Comparison of ENCODE assay signal across 1 mouse cellular context in genomic region chr11:116194619-116195018, GRCm38 (mm10).
TF ChIP-seq lines count a peak whose summit lies in the region.

No protein-coding gene starts in this region.

TF ChIP-seq in MEL, 35 proteins besides CTCF, POLR2A, EP300 and RAD21 (continued from another document):
- TF ChIP-seq USF2 (IDR thresholded peaks at IDR 0.05; ENCODE audit: borderline replicate concordance in 1 of 2, insufficient read depth in 1 of 2, low read depth in 1 of 2, low read length in 2 of 2) (no peak), MAZ (IDR thresholded peaks at IDR 0.05; ENCODE audit: low read depth, low read length) (no peak; the same call in 1 of the 2 replicates), NRF1 (IDR thresholded peaks at IDR 0.05; ENCODE audit: insufficient read depth, low read depth, low read length, poor library complexity, severe bottlenecking) (0 out of 2 replicates have a peak, but pooled peaks have one; percentile 8), BHLHE40 (IDR thresholded peaks at IDR 0.05; ENCODE audit: borderline replicate concordance, low read depth, low read length) (peak; percentile 70), GATA1 (IDR thresholded peaks at IDR 0.05; ENCODE audit: low read depth, low read length) (peak; percentile 72), MAX (IDR thresholded peaks at IDR 0.05; ENCODE audit: low read length) (no peak), USF1 (IDR thresholded peaks at IDR 0.05; ENCODE audit: low read depth, low read length) (no peak), MEF2A (IDR thresholded peaks at IDR 0.05; ENCODE audit: extremely low read depth, insufficient replicate concordance, low read depth, low read length, poor library complexity, severe bottlenecking) (no peak), MYC (IDR thresholded peaks at IDR 0.05; ENCODE audit: low read depth, low read length) (0 out of 2 replicates have a peak, but pooled peaks have one; percentile 1), TAL1 (IDR thresholded peaks at IDR 0.05; ENCODE audit: low read length) (peak; percentile 75), SMC3 (IDR thresholded peaks at IDR 0.05; ENCODE audit: low read depth, low read length) (peak; percentile 16; the same call in 1 of the 2 replicates), GABPA (IDR thresholded peaks at IDR 0.05; ENCODE audit: low read depth, low read length) (no peak), TCF12 (IDR thresholded peaks at IDR 0.05; ENCODE audit: low read depth, low read length) (peak; percentile 88), HCFC1 (IDR thresholded peaks at IDR 0.05; ENCODE audit: low read depth, low read length) (0 out of 2 replicates have a peak, but pooled peaks have one; percentile 11), RCOR1 (IDR thresholded peaks at IDR 0.05; ENCODE audit: low read depth, low read length) (peak; percentile 92), ETS1 (IDR thresholded peaks at IDR 0.05; ENCODE audit: low read depth, low read length) (peak; percentile 91), JUND (IDR thresholded peaks at IDR 0.05; ENCODE audit: low read depth, low read length) (peak; percentile 44; the same call in 1 of the 2 replicates), CHD2 (IDR thresholded peaks at IDR 0.05; ENCODE audit: low read length) (no peak), CHD1 (IDR thresholded peaks at IDR 0.05; ENCODE audit: low read depth, low read length) (no peak), ZNF384 (IDR thresholded peaks at IDR 0.05; ENCODE audit: low read depth, low read length) (peak; percentile 36; the same call in 1 of the 2 replicates), MAFK (IDR thresholded peaks at IDR 0.05; ENCODE audit: borderline replicate concordance, low read depth, low read length) (peak; percentile 89; the same call in 1 of the 2 replicates), ZMIZ1 (IDR thresholded peaks at IDR 0.05; ENCODE audit: low read depth, low read length) (no peak), ZC3H11A (IDR thresholded peaks at IDR 0.05; ENCODE audit: low read depth, low read length) (no peak), ELF1 (IDR thresholded peaks at IDR 0.05; ENCODE audit: low read depth, low read length) (no peak; the same call in none of the 2 replicates), NELFE (IDR thresholded peaks at IDR 0.05; ENCODE audit: low read depth, low read length) (no peak), ZKSCAN1 (IDR thresholded peaks at IDR 0.05; ENCODE audit: low read depth, low read length) (0 out of 2 replicates have a peak, but pooled peaks have one; percentile 15), TBP (IDR thresholded peaks at IDR 0.05; ENCODE audit: low read depth, low read length) (no peak), UBTF (IDR thresholded peaks at IDR 0.05; ENCODE audit: borderline replicate concordance, insufficient read depth, low read depth, low read length) (no peak)
